Mouse (Mus musculus): ENCODE measurements around the gene Rps8. TPM values are rescaled to one million over a fixed set of nuclear protein-coding genes. Genes with fewer than 3 reads are reported as not detected.
A peak's percentile ranks its signal among the peaks of the same experiment; 100 is the strongest.

Rps8 gene
- polyA plus RNA-seq, 1 experiment from 2014 or later: 1,111 TPM

GRCm38 (mm10) chr4:117151416-117151815 is 4.6 kb downstream of the Rps8 start:
- WGBS: 88% methylated on average over 1 of the region's 1 CpGs
- H3K27me3 ChIP-seq (ENCODE audit: control insufficient read depth, insufficient read depth, low read length): no peaks in the 10 kb centered on the region
- H3K36me3 ChIP-seq (ENCODE audit: control insufficient read depth, insufficient read depth, low read length): peaks cover 39% of the 10 kb centered on the region
- no peak overlapping the region for H3K4me2 ChIP-seq (ENCODE audit: low read depth, severe bottlenecking)
- ATAC-seq (ENCODE audit: insufficient number of reproducible peaks, low FRiP score, low TSS enrichment, low read depth): no peak
- no peaks in the 10 kb centered on the region for H3K9me3 ChIP-seq (ENCODE audit: control insufficient read depth, low read length)
- no peak overlapping the region for H3K9ac ChIP-seq (ENCODE audit: low read length)
- 0 out of 2 replicates have a peak, but pooled peaks cover 3% of the 10 kb centered on the region for H3K4me1 ChIP-seq (ENCODE audit: control insufficient read depth, insufficient read depth, low read length)
- no peak for DNase-seq (ENCODE audit: low spot score)
- no peak overlapping the region for H3K4me3 ChIP-seq (ENCODE audit: low read depth, low read length)
- no peak overlapping the region for H3K27ac ChIP-seq (replicated peaks; ENCODE audit: low read depth, low read length)

- 87% methylated on average over 6 of the region's 6 CpGs for WGBS
- H3K36me3 ChIP-seq (ENCODE audit: control insufficient read depth, insufficient read depth, low read length): peaks cover 39% of the 10 kb centered on the region
- no peak for ATAC-seq (ENCODE audit: insufficient number of reproducible peaks, low FRiP score, low TSS enrichment, low read depth)
Measured at GRCm38 (mm10) chr4:117150212-117150733, 5.8 kb downstream of the Rps8 start.

GRCm38 (mm10) chr4:117149291-117150211 is 6.5 kb downstream of the Rps8 start:
- Histone ChIP-seq H3K9ac (ENCODE audit: low read length) (no peak overlapping the region), H3K36me3 (ENCODE audit: control insufficient read depth, insufficient read depth, low read length) (peaks cover 37% of the 10 kb centered on the region), H3K27me3 (ENCODE audit: control insufficient read depth, insufficient read depth, low read length) (no peaks in the 10 kb centered on the region), H3K4me1 (ENCODE audit: control insufficient read depth, insufficient read depth, low read length) (no peaks in the 10 kb centered on the region), H3K27ac (replicated peaks; ENCODE audit: low read depth, low read length) (no peak overlapping the region), H3K4me2 (ENCODE audit: low read depth, severe bottlenecking) (no peak overlapping the region), H3K4me3 (ENCODE audit: low read depth, low read length) (no peak overlapping the region), H3K9me3 (ENCODE audit: control insufficient read depth, low read length) (no peaks in the 10 kb centered on the region)
- DNase-seq (ENCODE audit: low spot score): no peak
- no peak for ATAC-seq (ENCODE audit: insufficient number of reproducible peaks, low FRiP score, low TSS enrichment, low read depth)
- WGBS: 73% methylated on average over 6 of the region's 6 CpGs

More at GRCm38 (mm10) chr4:117150212-117150733, 5.8 kb downstream of the Rps8 start:
- no peak for DNase-seq (ENCODE audit: low spot score)
- H3K4me1 ChIP-seq (ENCODE audit: control insufficient read depth, insufficient read depth, low read length): 0 out of 2 replicates have a peak, but pooled peaks cover 3% of the 10 kb centered on the region
- H3K9me3 ChIP-seq (ENCODE audit: control insufficient read depth, low read length): no peaks in the 10 kb centered on the region
- H3K4me3 ChIP-seq (ENCODE audit: low read depth, low read length): no peak overlapping the region
- no peaks in the 10 kb centered on the region for H3K27me3 ChIP-seq (ENCODE audit: control insufficient read depth, insufficient read depth, low read length)
- H3K9ac ChIP-seq (ENCODE audit: low read length): no peak overlapping the region
- no peak overlapping the region for H3K4me2 ChIP-seq (ENCODE audit: low read depth, severe bottlenecking)
- no peak overlapping the region for H3K27ac ChIP-seq (replicated peaks; ENCODE audit: low read depth, low read length)

- Histone ChIP-seq H3K9me3 (ENCODE audit: control insufficient read depth, low read length) (no peaks in the 10 kb centered on the region), H3K4me3 (ENCODE audit: low read depth, low read length) (no peak overlapping the region), H3K27ac (replicated peaks; ENCODE audit: low read depth, low read length) (no peak overlapping the region), H3K4me2 (ENCODE audit: low read depth, severe bottlenecking) (no peak overlapping the region), H3K4me1 (ENCODE audit: control insufficient read depth, insufficient read depth, low read length) (no peaks in the 10 kb centered on the region), H3K9ac (ENCODE audit: low read length) (no peak overlapping the region), H3K27me3 (ENCODE audit: control insufficient read depth, insufficient read depth, low read length) (no peaks in the 10 kb centered on the region), H3K36me3 (ENCODE audit: control insufficient read depth, insufficient read depth, low read length) (peaks cover 30% of the 10 kb centered on the region)
- ATAC-seq (ENCODE audit: insufficient number of reproducible peaks, low FRiP score, low TSS enrichment, low read depth) (no peak), DNase-seq (ENCODE audit: low spot score) (no peak)
- 73% methylated on average over 24 of the region's 24 CpGs for WGBS
Measured at GRCm38 (mm10) chr4:117148815-117149214, 7.2 kb downstream of the Rps8 start.

GRCm38 (mm10) chr4:117148047-117148713 is 7.9 kb downstream of the Rps8 start:
- 85% methylated on average over 18 of the region's 18 CpGs for WGBS
- H3K36me3 ChIP-seq (ENCODE audit: control insufficient read depth, insufficient read depth, low read length): peaks cover 25% of the 10 kb centered on the region

GRCm38 (mm10) chr4:117146176-117146575 is 9.9 kb downstream of the Rps8 start:
- no peak overlapping the region for H3K9ac ChIP-seq (ENCODE audit: low read length)
- no peaks in the 10 kb centered on the region for H3K4me1 ChIP-seq (ENCODE audit: control insufficient read depth, insufficient read depth, low read length)
- H3K36me3 ChIP-seq (ENCODE audit: control insufficient read depth, insufficient read depth, low read length): peaks cover 9% of the 10 kb centered on the region
- no peak overlapping the region for H3K27ac ChIP-seq (replicated peaks; ENCODE audit: low read depth, low read length)
- H3K4me3 ChIP-seq (ENCODE audit: low read depth, low read length): no peak overlapping the region
- H3K27me3 ChIP-seq (ENCODE audit: control insufficient read depth, insufficient read depth, low read length): no peaks in the 10 kb centered on the region
- H3K9me3 ChIP-seq (ENCODE audit: control insufficient read depth, low read length): no peaks in the 10 kb centered on the region
- DNase-seq (ENCODE audit: low spot score) (peak; percentile 92), ATAC-seq (ENCODE audit: insufficient number of reproducible peaks, low FRiP score, low TSS enrichment, low read depth) (no peak)
- no peak overlapping the region for H3K4me2 ChIP-seq (ENCODE audit: low read depth, severe bottlenecking)
- WGBS: 33% methylated on average over 15 of the region's 15 CpGs

More at GRCm38 (mm10) chr4:117148047-117148713, 7.9 kb downstream of the Rps8 start:
- no peaks in the 10 kb centered on the region for H3K9me3 ChIP-seq (ENCODE audit: control insufficient read depth, low read length)
- no peak for ATAC-seq (ENCODE audit: insufficient number of reproducible peaks, low FRiP score, low TSS enrichment, low read depth)
- no peaks in the 10 kb centered on the region for H3K4me1 ChIP-seq (ENCODE audit: control insufficient read depth, insufficient read depth, low read length)
- no peak overlapping the region for H3K4me3 ChIP-seq (ENCODE audit: low read depth, low read length)
- H3K4me2 ChIP-seq (ENCODE audit: low read depth, severe bottlenecking): no peak overlapping the region
- no peaks in the 10 kb centered on the region for H3K27me3 ChIP-seq (ENCODE audit: control insufficient read depth, insufficient read depth, low read length)
- H3K9ac ChIP-seq (ENCODE audit: low read length): no peak overlapping the region
- DNase-seq (ENCODE audit: low spot score): no peak
- H3K27ac ChIP-seq (replicated peaks; ENCODE audit: low read depth, low read length): no peak overlapping the region

GRCm38 (mm10) chr4:117145248-117145647 is 10.8 kb downstream of the Rps8 start:
- no peak overlapping the region for H3K4me2 ChIP-seq (ENCODE audit: low read depth, severe bottlenecking)
- WGBS: 90% methylated on average over 13 of the region's 13 CpGs
- H3K9ac ChIP-seq (ENCODE audit: low read length): no peak overlapping the region
- no peaks in the 10 kb centered on the region for H3K9me3 ChIP-seq (ENCODE audit: control insufficient read depth, low read length)
- no peak for ATAC-seq (ENCODE audit: insufficient number of reproducible peaks, low FRiP score, low TSS enrichment, low read depth)
- H3K4me1 ChIP-seq (ENCODE audit: control insufficient read depth, insufficient read depth, low read length): no peaks in the 10 kb centered on the region
- peaks cover 2% of the 10 kb centered on the region; the same call in 1 of the 2 replicates for H3K36me3 ChIP-seq (ENCODE audit: control insufficient read depth, insufficient read depth, low read length)
- no peaks in the 10 kb centered on the region for H3K27me3 ChIP-seq (ENCODE audit: control insufficient read depth, insufficient read depth, low read length)
- no peak for DNase-seq (ENCODE audit: low spot score)
- H3K27ac ChIP-seq (replicated peaks; ENCODE audit: low read depth, low read length): no peak overlapping the region
- no peak overlapping the region for H3K4me3 ChIP-seq (ENCODE audit: low read depth, low read length)

- no peak overlapping the region for H3K4me3 ChIP-seq (ENCODE audit: low read depth, low read length)
- 59% methylated on average over 7 of the region's 7 CpGs for WGBS
- H3K36me3 ChIP-seq (ENCODE audit: control insufficient read depth, insufficient read depth, low read length): no peaks in the 10 kb centered on the region
- no peaks in the 10 kb centered on the region for H3K9me3 ChIP-seq (ENCODE audit: control insufficient read depth, low read length)
- H3K27ac ChIP-seq (replicated peaks; ENCODE audit: low read depth, low read length): no peak overlapping the region
- no peaks in the 10 kb centered on the region for H3K27me3 ChIP-seq (ENCODE audit: control insufficient read depth, insufficient read depth, low read length)
- H3K9ac ChIP-seq (ENCODE audit: low read length): no peak overlapping the region
- H3K4me2 ChIP-seq (ENCODE audit: low read depth, severe bottlenecking): no peak overlapping the region
- no peaks in the 10 kb centered on the region for H3K4me1 ChIP-seq (ENCODE audit: control insufficient read depth, insufficient read depth, low read length)
- ATAC-seq (ENCODE audit: insufficient number of reproducible peaks, low FRiP score, low TSS enrichment, low read depth) (no peak), DNase-seq (ENCODE audit: low spot score) (no peak)
Measured at GRCm38 (mm10) chr4:117143023-117143422, 13.0 kb downstream of the Rps8 start.
